Mouse (Mus musculus) mouse embryonic stem cell (cell line): Measurements from ENCODE around the gene Txndc2.

ENCODE experiments used
- in situ Hi-C, 2 experiments: fragments of 300-500 bp; cut with MboI; formaldehyde crosslinking; loops; 1 replicate in 1 of 2; 3 replicates in 1 of 2; pipeline ENCODE4 v1.14.3; 2019 to 2020; ENCODE audit warnings: low sequenced_read_pairs in 2 of 2, low pct_unique_long_range_greater_than_20kb in 1 of 2, mixed read lengths in 1 of 2; ENCODE audit not compliant: unreplicated experiment in 1 of 2

Gene Txndc2

GRCm38 (mm10) chr17:65623130-65623529 lies 18.8 kb downstream of the Txndc2 start:
- in situ Hi-C loops: no loop called here

- in situ Hi-C loops: no loop called here
These were observed 23.5 kb downstream of the Txndc2 start for GRCm38 (mm10) chr17:65618431-65618830.

- in situ Hi-C loops: no loop called here
These were observed 26.3 kb downstream of the Txndc2 start for GRCm38 (mm10) chr17:65615678-65616077.

- in situ Hi-C loops: no loop called here
These were observed 27.5 kb downstream of the Txndc2 start for GRCm38 (mm10) chr17:65614431-65614830.

- in situ Hi-C loops: no loop called here
These were observed 28.2 kb downstream of the Txndc2 start, which contains the start of gene Vapa for GRCm38 (mm10) chr17:65613463-65614412. Gene Vapa (minus strand): TSS chr17:65613555.

GRCm38 (mm10) chr17:65613142-65613462 lies 28.9 kb downstream of the Txndc2 start:
- in situ Hi-C loops: no loop called here

- in situ Hi-C loops: no loop called here
These were observed 29.4 kb downstream of the Txndc2 start for GRCm38 (mm10) chr17:65612391-65613141.

GRCm38 (mm10) chr17:65611721-65612120 lies 30.2 kb downstream of the Txndc2 start:
- in situ Hi-C loops: no loop called here

GRCm38 (mm10) chr17:65608743-65609142 lies 33.2 kb downstream of the Txndc2 start:
- in situ Hi-C loops: no loop called here

GRCm38 (mm10) chr17:65608312-65608687 lies 33.7 kb downstream of the Txndc2 start:
- in situ Hi-C loops: no loop called here

- in situ Hi-C loops: no loop called here
These were observed 34.2 kb downstream of the Txndc2 start for GRCm38 (mm10) chr17:65607574-65608311.

GRCm38 (mm10) chr17:65606014-65606413 lies 36.0 kb downstream of the Txndc2 start:
- in situ Hi-C loops: no loop called here

- in situ Hi-C loops: no loop called here
These were observed 37.1 kb downstream of the Txndc2 start for GRCm38 (mm10) chr17:65604892-65605291.

GRCm38 (mm10) chr17:65604315-65604714 lies 37.7 kb downstream of the Txndc2 start:
- in situ Hi-C loops: no loop called here

- in situ Hi-C loops: no loop called here
These were observed 44.0 kb downstream of the Txndc2 start for GRCm38 (mm10) chr17:65597857-65598486.

GRCm38 (mm10) chr17:65594687-65595086 lies 47.3 kb downstream of the Txndc2 start:
- in situ Hi-C loops: no loop called here
